Mouse (Mus musculus) intestine, embryonic 15.5 days (tissue): ENCODE measurements around the gene Paqr7. TPM values are rescaled to one million over a fixed set of nuclear protein-coding genes. Genes with fewer than 3 reads are reported as not detected.

ENCODE experiments used
- ATAC-seq: fragments of 200-750 bp; cut with Nextera tagmentation; 2 replicates; pipeline ENCODE4 v1.8.0; 2017; ENCODE audit warnings: moderate TSS enrichment, moderate library complexity
- H3K27ac ChIP-seq: fragments of 300-500 bp; sonication (generic); 2 replicates; pipeline ENCODE4 v1.5.1; 2015; ENCODE audit warnings: mild to moderate bottlenecking, inconsistent platforms
- H3K27me3 ChIP-seq: fragments of 300-500 bp; sonication (generic); replicated peaks from 2 replicates; pipeline ENCODE4 v1.6.1; 2015; ENCODE audit warnings: inconsistent platforms
- H3K36me3 ChIP-seq: fragments of 300-500 bp; sonication (generic); 2 replicates; pipeline ENCODE4 v1.6.1; 2015; ENCODE audit warnings: inconsistent platforms
- H3K4me1 ChIP-seq: fragments of 300-500 bp; sonication (generic); replicated peaks from 2 replicates; pipeline ENCODE4 v1.6.1; 2015; ENCODE audit warnings: inconsistent platforms
- H3K4me2 ChIP-seq: fragments of 300-500 bp; sonication (generic); replicated peaks from 2 replicates; pipeline ENCODE4 v1.6.1; 2015; ENCODE audit warnings: mild to moderate bottlenecking, inconsistent platforms
- H3K4me3 ChIP-seq: fragments of 300-500 bp; sonication (generic); replicated peaks from 2 replicates; pipeline ENCODE4 v1.5.1; 2015; ENCODE audit warnings: inconsistent platforms
- H3K9ac ChIP-seq: fragments of 300-500 bp; sonication (generic); 2 replicates; pipeline ENCODE4 v1.6.1; 2015; ENCODE audit warnings: inconsistent platforms
- H3K9me3 ChIP-seq: fragments of 300-500 bp; sonication (generic); 2 replicates; pipeline ENCODE4 v1.6.1; 2016; ENCODE audit warnings: inconsistent platforms
- WGBS: fragments of 180-500 bp; shearing (Covaris S2); methylation state at CpG from one replicate; pipeline ENCODE4 v1.1.7; 2015; 5-methylcytosine and 5-hydroxymethylcytosine counted together
- polyA plus RNA-seq: library from polyadenylated mRNA; unstranded; fragments of >200 nt; fragmentation: Nextera tagmentation; extraction: Ambion mirVana; gene quantifications from 2 replicates; pipeline ENCODE4 v1.2.1, GENCODE M21; 2015

Gene Paqr7
- polyA plus RNA-seq, 1 experiment from 2014 or later, result 11.5 TPM

DNA sequence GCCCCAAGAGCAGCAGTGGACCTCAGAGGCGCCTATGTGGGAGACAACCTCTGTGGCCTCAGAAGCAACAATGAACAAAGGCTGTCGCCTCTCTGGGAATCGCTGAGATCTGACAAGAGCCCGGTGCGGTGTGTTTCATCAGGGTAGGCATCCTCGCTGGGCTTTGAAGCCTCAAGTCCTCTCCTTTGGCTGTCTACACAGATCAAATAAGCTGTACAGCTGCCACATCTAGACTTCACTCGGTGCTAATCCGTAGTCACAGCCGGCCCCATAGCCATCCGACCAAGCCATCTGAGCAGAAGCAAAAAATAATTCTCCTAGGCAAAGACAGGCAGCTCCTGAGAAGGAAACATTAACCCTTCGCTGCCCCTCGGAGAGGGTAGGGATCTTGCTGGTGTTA, 30.7 kb upstream of the Paqr7 start:
- Histone ChIP-seq H3K9me3 (no peaks in the 10 kb centered on the region), H3K27me3 (no peaks in the 10 kb centered on the region), H3K9ac (no peak overlapping the region), H3K4me3 (no peak overlapping the region), H3K36me3 (peaks cover 1% of the 10 kb centered on the region; the same call in 1 of the 2 replicates), H3K4me2 (no peak overlapping the region), H3K4me1 (no peaks in the 10 kb centered on the region; the same call in 1 of the 2 replicates), H3K27ac (no peak overlapping the region)
- no peak for ATAC-seq
- 51% methylated on average over 12 of the region's 12 CpGs for WGBS

- H3K4me1 ChIP-seq, result no peaks in the 10 kb centered on the region; the same call in 1 of the 2 replicates
- no peak for ATAC-seq
- peaks cover 8% of the 10 kb centered on the region for H3K36me3 ChIP-seq
- peak overlapping the region; percentile 95 for H3K4me2 ChIP-seq
- H3K4me3 ChIP-seq, result 0 out of 2 replicates have a peak overlapping the region, but pooled peaks have one; percentile 92
- 69% methylated on average over 11 of the region's 11 CpGs for WGBS
- 0 out of 2 replicates have a peak overlapping the region, but pooled peaks have one; percentile 54 for H3K9ac ChIP-seq
- no peaks in the 10 kb centered on the region for H3K9me3 ChIP-seq
- no peaks in the 10 kb centered on the region for H3K27me3 ChIP-seq
- no peak overlapping the region for H3K27ac ChIP-seq
Observed at GRCm38 (mm10) chr4:134466381-134467262, 29.9 kb upstream of the Paqr7 start.

- peak; percentile 44 for ATAC-seq
Observed at GRCm38 (mm10) chr4:134467435-134468214, 28.9 kb upstream of the Paqr7 start.

DNA sequence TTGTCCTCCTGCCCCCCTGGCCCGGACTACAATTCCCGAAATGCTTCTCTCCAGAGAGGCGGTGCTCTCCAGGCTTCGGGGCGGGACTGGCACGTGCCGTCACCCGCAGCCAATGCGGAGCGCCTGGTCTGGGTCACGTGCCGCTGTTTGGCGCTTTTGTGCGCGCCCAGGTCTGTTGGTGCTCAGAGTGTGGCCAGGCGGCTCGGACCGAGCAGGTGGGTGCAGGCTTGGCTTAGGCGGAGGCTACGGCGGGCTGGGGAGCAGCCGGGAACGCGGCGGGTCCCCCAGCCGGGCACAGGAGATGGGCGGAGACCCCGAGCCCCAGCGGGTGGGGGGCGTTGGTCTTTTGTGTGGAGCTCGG, 28.3 kb upstream of the Paqr7 start, which contains the start of gene Stmn1:
Gene Stmn1, plus strand, starts transcription at position 106 of the 361 bp plus-strand sequence.
- Histone ChIP-seq H3K4me2 (peak within 1 kb of the TSS; percentile 95), H3K27me3 (no peaks in the 10 kb centered on the region), H3K4me1 (no peaks in the 10 kb centered on the region; the same call in 1 of the 2 replicates), H3K36me3 (peaks cover 11% of the 10 kb centered on the region), H3K27ac (peak within 1 kb of the TSS; percentile 92), H3K9ac (peak within 1 kb of the TSS; percentile 92), H3K9me3 (no peaks in the 10 kb centered on the region), H3K4me3 (peak within 1 kb of the TSS; percentile 92)
- ATAC-seq, result peak; percentile 96
- WGBS, result under 1% methylated on average over 31 of the region's 31 CpGs

More at GRCm38 (mm10) chr4:134467435-134468214, 28.9 kb upstream of the Paqr7 start:
- no peaks in the 10 kb centered on the region for H3K27me3 ChIP-seq
- peak overlapping the region; percentile 95 for H3K4me2 ChIP-seq
- H3K9me3 ChIP-seq, result no peaks in the 10 kb centered on the region
- H3K27ac ChIP-seq, result peak overlapping the region; percentile 92; the same call in 1 of the 2 replicates
- no peaks in the 10 kb centered on the region; the same call in 1 of the 2 replicates for H3K4me1 ChIP-seq
- under 1% methylated on average over 31 of the region's 31 CpGs for WGBS
- H3K9ac ChIP-seq, result peak overlapping the region; percentile 54
- H3K4me3 ChIP-seq, result peak overlapping the region; percentile 92
- peaks cover 11% of the 10 kb centered on the region for H3K36me3 ChIP-seq

DNA sequence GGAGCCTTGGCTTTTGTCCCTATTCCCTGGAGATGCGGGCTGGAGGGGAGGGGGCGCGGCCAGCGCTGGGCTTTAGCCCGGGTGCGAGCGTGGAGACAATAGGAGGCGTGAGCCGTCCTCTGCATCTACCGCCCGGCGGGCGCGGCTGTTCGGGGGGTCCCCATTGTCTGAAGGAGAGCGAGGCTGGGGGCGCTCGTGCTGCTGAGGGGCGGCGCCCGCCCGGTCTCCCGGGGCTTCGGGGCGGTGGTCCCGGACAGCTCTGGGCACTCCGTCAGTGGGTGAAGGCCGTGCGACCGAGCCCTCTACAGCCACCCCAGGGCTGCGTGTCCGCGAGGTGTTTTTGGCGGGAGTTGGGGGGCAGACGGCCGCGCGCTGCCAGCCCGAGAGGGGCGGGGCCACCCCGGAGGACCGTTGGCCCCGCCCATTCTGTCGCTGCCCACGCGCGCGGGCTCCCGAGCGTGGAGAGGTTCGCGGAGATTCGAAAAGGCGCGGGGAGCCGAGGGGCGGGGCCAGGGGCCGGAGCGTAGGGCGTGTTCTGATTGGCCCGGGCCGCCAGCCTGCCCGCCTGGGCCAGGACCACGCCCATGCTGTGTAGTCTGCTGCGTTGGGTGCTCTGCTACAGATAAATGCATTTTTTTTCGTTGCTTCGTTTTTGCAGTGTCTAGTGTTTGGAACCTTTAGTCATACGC, 27.8 kb upstream of the Paqr7 start:
- under 1% methylated on average over 68 of the region's 68 CpGs for WGBS

DNA sequence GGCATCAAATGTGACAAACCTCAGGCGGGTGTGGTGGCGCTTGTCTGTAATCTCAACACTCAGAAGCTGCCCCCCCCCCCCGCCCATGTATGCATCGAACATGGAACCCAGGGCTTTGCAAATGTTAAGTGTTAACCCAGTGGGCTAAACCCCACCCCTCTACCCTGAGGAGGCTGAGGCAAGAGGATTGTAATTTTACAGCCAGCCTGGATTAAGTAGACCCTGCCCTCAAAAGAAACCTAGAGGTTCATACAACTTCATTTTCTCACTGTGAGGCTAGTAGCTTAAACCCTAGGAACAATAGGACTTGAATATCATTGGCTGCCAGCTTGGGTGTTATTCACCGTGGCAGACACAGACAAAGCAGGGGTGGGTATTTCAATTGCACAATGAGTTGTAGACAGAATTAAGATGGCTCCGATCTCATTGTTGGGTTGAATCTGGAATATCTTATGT, 27.1 kb upstream of the Paqr7 start:
- H3K4me3 ChIP-seq, result peak overlapping the region; percentile 92
- ATAC-seq, result peak; percentile 13
- H3K4me1 ChIP-seq, result no peaks in the 10 kb centered on the region; the same call in 1 of the 2 replicates
- no peaks in the 10 kb centered on the region for H3K9me3 ChIP-seq
- no peaks in the 10 kb centered on the region for H3K27me3 ChIP-seq
- H3K4me2 ChIP-seq, result peak overlapping the region; percentile 95
- H3K27ac ChIP-seq, result peak overlapping the region; percentile 20
- 15% methylated on average over 6 of the region's 6 CpGs for WGBS
- peak overlapping the region; percentile 39; the same call in 1 of the 2 replicates for H3K9ac ChIP-seq
- H3K36me3 ChIP-seq, result peaks cover 18% of the 10 kb centered on the region

More for the DNA sequence above, 27.8 kb upstream of the Paqr7 start:
- Histone ChIP-seq H3K36me3 (peaks cover 12% of the 10 kb centered on the region), H3K9ac (peak overlapping the region; percentile 92), H3K4me3 (peak overlapping the region; percentile 92), H3K4me2 (peak overlapping the region; percentile 95), H3K4me1 (no peaks in the 10 kb centered on the region; the same call in 1 of the 2 replicates), H3K27me3 (no peaks in the 10 kb centered on the region), H3K27ac (peak overlapping the region; percentile 92), H3K9me3 (no peaks in the 10 kb centered on the region)
- peak; percentile 92 for ATAC-seq

DNA sequence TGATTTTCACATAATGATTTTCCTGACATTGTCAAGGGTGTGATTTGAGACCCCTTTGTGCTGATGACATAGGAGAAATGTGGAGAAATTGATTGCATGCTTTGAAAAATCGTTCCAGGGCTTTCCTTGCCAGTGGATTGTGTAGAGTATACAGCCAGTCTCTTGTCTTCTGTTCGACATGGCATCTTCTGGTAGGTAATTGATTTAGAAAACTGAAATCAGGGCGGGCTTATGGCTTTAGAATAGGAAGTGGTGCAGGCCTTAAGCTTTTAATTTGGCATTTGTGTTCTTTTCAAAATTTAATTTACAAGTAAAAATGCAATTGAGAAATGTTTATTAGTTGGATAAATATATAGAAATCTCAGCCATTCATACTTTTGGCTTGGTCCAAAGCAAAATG, 26.5 kb upstream of the Paqr7 start:
- no peak for ATAC-seq
- 60% methylated on average over 3 of the region's 3 CpGs for WGBS
- Histone ChIP-seq H3K27ac (no peak overlapping the region), H3K27me3 (no peaks in the 10 kb centered on the region), H3K4me1 (no peaks in the 10 kb centered on the region; the same call in 1 of the 2 replicates), H3K9ac (no peak overlapping the region), H3K36me3 (peaks cover 24% of the 10 kb centered on the region), H3K9me3 (no peaks in the 10 kb centered on the region), H3K4me2 (peak overlapping the region; percentile 95), H3K4me3 (no peak overlapping the region)

DNA sequence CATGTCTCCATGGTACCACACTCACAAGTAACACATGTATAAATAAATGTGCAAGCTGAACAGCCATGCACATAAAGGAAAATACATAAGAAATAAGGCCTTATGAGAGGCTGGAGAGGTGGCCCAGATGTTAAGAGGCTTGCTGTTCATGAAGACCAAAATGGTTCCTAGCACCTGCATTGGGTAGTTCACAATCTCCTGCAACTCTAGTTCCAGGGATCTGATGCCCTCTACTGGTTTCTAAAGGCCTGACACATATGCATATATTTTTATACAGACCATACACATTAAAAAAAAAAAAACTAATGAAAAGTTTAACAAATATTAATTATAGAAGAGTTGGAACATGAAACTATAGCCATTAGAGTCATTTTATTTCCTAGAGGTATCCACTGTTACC, 25.0 kb upstream of the Paqr7 start:
- peaks cover 29% of the 10 kb centered on the region for H3K36me3 ChIP-seq
- no peak overlapping the region for H3K4me3 ChIP-seq
- no peak overlapping the region for H3K27ac ChIP-seq
- no peak for ATAC-seq
- no peak overlapping the region for H3K9ac ChIP-seq
- no peaks in the 10 kb centered on the region for H3K9me3 ChIP-seq
- no peak overlapping the region for H3K4me2 ChIP-seq
- no peaks in the 10 kb centered on the region; the same call in 1 of the 2 replicates for H3K4me1 ChIP-seq
- no peaks in the 10 kb centered on the region for H3K27me3 ChIP-seq

GRCm38 (mm10) chr4:134473764-134474163, 22.7 kb upstream of the Paqr7 start:
- no peak overlapping the region for H3K4me2 ChIP-seq

DNA sequence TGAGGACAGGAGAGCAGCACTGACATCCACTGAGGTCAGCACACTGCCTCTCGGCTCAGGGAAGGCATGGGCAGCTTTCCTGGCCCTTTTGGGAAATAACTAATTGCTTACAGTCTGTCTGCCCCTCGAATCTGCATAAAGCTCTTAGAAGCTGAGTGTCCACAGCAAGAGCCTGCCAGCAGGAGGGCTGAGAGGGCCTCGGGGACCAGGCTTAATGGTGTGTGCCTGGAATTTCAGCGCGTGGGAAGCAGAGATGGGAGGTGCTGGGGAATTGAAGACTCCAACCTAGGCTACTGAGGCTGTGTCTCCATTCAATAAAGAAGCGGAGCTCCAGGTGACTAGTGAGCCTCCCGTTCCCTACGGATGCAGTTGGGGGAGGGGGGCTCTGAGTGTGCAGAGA, 22.3 kb upstream of the Paqr7 start:
- Histone ChIP-seq H3K27ac (no peak overlapping the region), H3K4me3 (no peak overlapping the region), H3K27me3 (no peaks in the 10 kb centered on the region), H3K36me3 (peaks cover 33% of the 10 kb centered on the region), H3K9me3 (no peaks in the 10 kb centered on the region), H3K4me1 (no peaks in the 10 kb centered on the region; the same call in 1 of the 2 replicates), H3K9ac (no peak overlapping the region), H3K4me2 (no peak overlapping the region)
- WGBS, result 69% methylated on average over 8 of the region's 8 CpGs
- ATAC-seq, result no peak

More at GRCm38 (mm10) chr4:134473764-134474163, 22.7 kb upstream of the Paqr7 start:
- Histone ChIP-seq H3K27me3 (no peaks in the 10 kb centered on the region), H3K4me3 (no peak overlapping the region), H3K27ac (no peak overlapping the region), H3K36me3 (peaks cover 33% of the 10 kb centered on the region), H3K9me3 (no peaks in the 10 kb centered on the region), H3K9ac (no peak overlapping the region), H3K4me1 (no peaks in the 10 kb centered on the region; the same call in 1 of the 2 replicates)
- 69% methylated on average over 4 of the region's 4 CpGs for WGBS
- no peak for ATAC-seq

DNA sequence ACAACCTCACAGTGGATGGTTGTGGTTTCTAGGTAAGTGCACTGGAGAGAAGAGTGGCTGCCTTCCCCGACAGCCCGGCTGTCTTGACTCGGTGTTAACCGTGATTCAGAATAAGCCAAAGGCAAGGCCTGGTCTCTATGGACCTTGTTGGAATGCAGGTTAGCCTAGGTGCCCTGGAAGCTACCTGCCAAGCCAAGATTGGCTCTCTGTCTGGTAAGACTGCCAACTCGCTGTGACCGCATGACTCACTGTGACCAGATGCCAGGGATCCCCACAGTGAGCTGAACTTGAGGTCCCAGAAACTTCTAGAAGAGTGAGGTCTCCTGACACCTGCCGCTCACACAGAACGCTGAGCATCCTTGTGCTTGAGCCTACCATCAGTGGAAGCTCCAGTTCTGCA, 19.6 kb upstream of the Paqr7 start:
- no peak overlapping the region for H3K4me2 ChIP-seq
- no peaks in the 10 kb centered on the region for H3K9me3 ChIP-seq
- no peaks in the 10 kb centered on the region for H3K27me3 ChIP-seq
- ATAC-seq, result no peak
- no peak overlapping the region for H3K4me3 ChIP-seq
- no peak overlapping the region for H3K27ac ChIP-seq
- H3K9ac ChIP-seq, result no peak overlapping the region
- 86% methylated on average over 8 of the region's 8 CpGs for WGBS
- peaks cover 23% of the 10 kb centered on the region for H3K36me3 ChIP-seq
- H3K4me1 ChIP-seq, result no peaks in the 10 kb centered on the region
